Mouse (Mus musculus) ES-Bruce4 (cell line): Measurements from ENCODE around the gene Fgfr2. TPM values are rescaled to one million over a fixed set of nuclear protein-coding genes. Genes with fewer than 3 reads are reported as not detected.

Experiments
- H3K27ac ChIP-seq: 2 replicates; pipeline ENCODE4 v1.5.1; 2012; ENCODE audit warnings: low read length, inconsistent platforms; ENCODE audit not compliant: insufficient read depth
- H3K27me3 ChIP-seq: 2 replicates; pipeline ENCODE4 v1.6.1; 2012; ENCODE audit warnings: mild to moderate bottlenecking, low read length, inconsistent platforms; ENCODE audit not compliant: control insufficient read depth, poor library complexity, insufficient read depth, severe bottlenecking
- H3K36me3 ChIP-seq: 2 replicates; pipeline ENCODE4 v1.6.1; 2012; ENCODE audit warnings: inconsistent platforms, mild to moderate bottlenecking, low read length, moderate library complexity; ENCODE audit not compliant: control insufficient read depth, poor library complexity, insufficient read depth, severe bottlenecking
- H3K4me1 ChIP-seq: one replicate; pipeline ENCODE4 v1.8.1; 2011; ENCODE audit warnings: low read length; ENCODE audit not compliant: control insufficient read depth, insufficient read depth
- H3K4me3 ChIP-seq: 2 replicates; pipeline ENCODE4 v1.5.1; 2011; ENCODE audit warnings: low read depth, mild to moderate bottlenecking, low read length
- H3K9ac ChIP-seq: 2 replicates; pipeline ENCODE4 v1.6.1; 2012; ENCODE audit warnings: low read depth, mild to moderate bottlenecking, inconsistent platforms; ENCODE audit not compliant: poor library complexity, severe bottlenecking
- H3K9me3 ChIP-seq: replicated peaks from 2 replicates; pipeline ENCODE4 v1.6.1; 2012; ENCODE audit warnings: mild to moderate bottlenecking, low read length, inconsistent platforms; ENCODE audit not compliant: control insufficient read depth, poor library complexity, insufficient read depth, severe bottlenecking
- CTCF ChIP-seq: IDR thresholded peaks from one replicate; pipeline ENCODE4 v1.8.1; 2011; ENCODE audit warnings: low read depth, low read length
- EP300 ChIP-seq: IDR thresholded peaks from 2 replicates; pipeline ENCODE4 v1.6.1; 2011; ENCODE audit warnings: low read depth, low read length; ENCODE audit not compliant: insufficient read depth
- POLR2A ChIP-seq: IDR thresholded peaks from one replicate; pipeline ENCODE4 v1.8.1; 2011; ENCODE audit warnings: low read length; ENCODE audit not compliant: insufficient read depth
- polyA plus RNA-seq: library from polyadenylated mRNA; stranded (reverse); fragments of >200 nt; gene quantifications from 2 replicates; pipeline ENCODE4 v1.2.4, GENCODE M21; 2011; ENCODE audit warnings: low read depth; ENCODE audit not compliant: missing spikeins, insufficient read depth, insufficient read length

The Fgfr2 gene
- polyA plus RNA-seq, 1 experiment = 34.8 TPM

- Histone ChIP-seq H3K9ac (no peak overlapping the region), H3K4me3 (no peak overlapping the region), H3K4me1 (peaks cover 2% of the 10 kb centered on the region), H3K9me3 (no peaks in the 10 kb centered on the region), H3K27ac (no peak overlapping the region), H3K36me3 (peaks cover 19% of the 10 kb centered on the region), H3K27me3 (no peaks in the 10 kb centered on the region)
- TF ChIP-seq CTCF = no peak
- no peak for TF ChIP-seq EP300
Observed at GRCm38 (mm10) chr7:130547635-130548175, 2575.4 kb downstream of the Fgfr2 start.

DNA sequence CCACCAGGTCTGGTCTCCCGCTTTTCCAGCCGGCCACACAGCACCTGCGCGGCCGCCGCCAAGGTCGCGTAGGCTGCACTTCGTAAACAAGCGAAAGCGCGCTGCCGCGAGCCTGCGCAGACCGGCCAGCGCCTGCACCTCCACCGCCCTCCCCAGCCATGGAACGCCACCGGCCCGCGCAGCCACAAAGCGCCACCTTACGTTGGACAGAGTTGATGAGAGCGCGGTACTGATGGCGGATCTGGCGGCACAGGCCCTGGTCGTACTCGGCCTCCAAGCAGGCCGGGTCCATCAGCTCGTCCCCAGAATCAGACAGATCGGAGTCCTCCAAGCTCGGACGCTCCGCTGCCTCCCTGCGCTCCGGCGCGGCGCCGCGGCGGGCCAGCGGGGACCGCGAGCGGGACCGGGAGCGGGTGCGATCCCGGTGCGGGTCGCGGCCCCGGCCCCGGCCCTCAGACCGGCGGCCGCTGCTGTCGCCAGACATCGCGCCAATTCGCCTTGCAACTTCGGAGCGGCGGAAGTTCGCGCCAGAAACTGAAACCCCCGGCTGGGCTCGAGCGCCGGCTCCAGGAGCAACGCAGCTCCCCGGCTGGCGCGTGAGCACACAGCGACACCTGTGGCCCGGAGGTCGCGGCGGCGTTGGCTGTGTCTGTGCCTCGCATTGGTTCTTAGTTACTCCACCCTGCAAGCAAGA, 2576.2 kb downstream of the Fgfr2 start:
- no peaks in the 10 kb centered on the region for H3K9me3 ChIP-seq

DNA sequence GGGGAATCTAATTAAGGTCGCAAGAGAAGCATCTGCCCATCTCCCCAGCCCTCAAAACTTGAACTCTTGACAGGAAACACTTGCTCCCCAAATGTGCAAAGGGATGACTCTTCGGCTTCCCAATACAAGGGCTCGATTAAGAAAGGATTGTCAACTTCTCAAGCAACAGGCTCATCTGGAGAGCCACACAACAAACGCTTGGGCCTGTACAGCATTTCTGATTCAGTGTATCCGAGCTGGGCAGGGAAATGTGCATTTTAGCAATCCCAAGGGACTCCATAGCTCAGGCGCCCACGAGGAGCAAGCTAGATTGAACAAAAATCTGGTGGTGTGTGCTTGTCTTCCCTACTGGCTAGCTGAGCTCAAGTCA, 2576.7 kb downstream of the Fgfr2 start:
- no peak for TF ChIP-seq POLR2A
- TF ChIP-seq EP300 = no peak
- no peak for TF ChIP-seq CTCF
- Histone ChIP-seq H3K9ac (peak overlapping the region; percentile 90), H3K27ac (peak overlapping the region; percentile 93), H3K36me3 (peaks cover 27% of the 10 kb centered on the region), H3K27me3 (no peaks in the 10 kb centered on the region), H3K4me3 (peak overlapping the region; percentile 86), H3K4me1 (peaks cover 2% of the 10 kb centered on the region), H3K9me3 (no peaks in the 10 kb centered on the region)

More for the DNA sequence above, 2576.2 kb downstream of the Fgfr2 start:
- Histone ChIP-seq H3K27me3 (no peaks in the 10 kb centered on the region), H3K4me1 (peaks cover 2% of the 10 kb centered on the region), H3K27ac (peak overlapping the region; percentile 93), H3K9ac (peak overlapping the region; percentile 90), H3K4me3 (peak overlapping the region; percentile 86), H3K36me3 (peaks cover 22% of the 10 kb centered on the region)
- TF ChIP-seq EP300 (peak; percentile 53; the same call in 1 of the 2 replicates), CTCF (peak; percentile 72), POLR2A (no peak)

- H3K36me3 ChIP-seq = peaks cover 28% of the 10 kb centered on the region
- H3K4me3 ChIP-seq = peak overlapping the region; percentile 86
- no peaks in the 10 kb centered on the region for H3K27me3 ChIP-seq
- TF ChIP-seq EP300 (no peak), POLR2A (no peak), CTCF (no peak)
- H3K4me1 ChIP-seq = peaks cover 2% of the 10 kb centered on the region
- H3K9me3 ChIP-seq = no peaks in the 10 kb centered on the region
- H3K9ac ChIP-seq = peak overlapping the region; percentile 90
- peak overlapping the region; percentile 93 for H3K27ac ChIP-seq
Observed at GRCm38 (mm10) chr7:130545893-130546292, 2577.3 kb downstream of the Fgfr2 start.

DNA sequence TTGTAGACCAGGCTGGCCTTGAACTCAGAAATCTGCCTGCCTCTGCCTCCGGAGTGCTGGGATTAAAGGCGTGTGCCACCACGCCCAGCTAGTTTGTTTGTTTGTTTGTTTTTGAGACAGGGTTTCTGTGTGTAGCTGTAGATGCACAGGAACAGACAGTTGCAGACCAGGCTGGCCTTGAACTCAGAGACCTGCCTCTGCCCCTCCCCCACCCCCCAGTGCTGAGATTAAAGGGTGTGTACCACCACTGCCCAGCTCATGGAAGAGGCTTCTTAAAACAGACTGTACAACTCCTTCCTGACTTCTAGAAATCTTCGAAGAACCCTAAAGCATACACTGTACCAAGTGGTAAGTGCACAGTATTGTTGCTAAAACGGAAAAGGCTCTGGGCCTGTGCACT, 2577.7 kb downstream of the Fgfr2 start:
- no peaks in the 10 kb centered on the region for H3K27me3 ChIP-seq
- no peak for TF ChIP-seq EP300
- TF ChIP-seq POLR2A = no peak
- TF ChIP-seq CTCF = no peak
- H3K27ac ChIP-seq = no peak overlapping the region
- peaks cover 28% of the 10 kb centered on the region for H3K36me3 ChIP-seq
- no peak overlapping the region; the same call in 1 of the 2 replicates for H3K4me3 ChIP-seq
- peaks cover 2% of the 10 kb centered on the region for H3K4me1 ChIP-seq
- H3K9ac ChIP-seq = no peak overlapping the region
- H3K9me3 ChIP-seq = no peaks in the 10 kb centered on the region

DNA sequence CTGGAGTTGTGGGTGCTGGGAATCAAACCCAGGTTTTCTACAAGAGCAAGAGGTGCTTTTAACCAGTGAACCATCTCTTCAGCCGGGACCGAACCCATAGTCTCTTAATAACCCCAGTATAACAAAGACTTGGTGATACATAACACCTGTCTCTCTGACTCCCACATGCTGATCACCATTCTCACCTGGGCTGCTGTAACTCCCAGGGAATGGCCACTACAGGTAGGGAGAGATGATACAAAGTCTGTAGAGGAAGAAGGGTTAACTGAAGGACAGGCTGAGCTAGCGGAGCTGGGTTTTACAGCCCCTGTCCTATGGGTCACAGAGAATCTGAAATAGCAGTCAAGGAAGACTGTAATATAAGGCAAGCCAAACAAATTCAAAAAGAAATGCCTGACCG, 2580.0 kb downstream of the Fgfr2 start:
- peaks cover 49% of the 10 kb centered on the region for H3K36me3 ChIP-seq
- no peaks in the 10 kb centered on the region for H3K27me3 ChIP-seq
- no peak overlapping the region for H3K4me3 ChIP-seq
- H3K27ac ChIP-seq = no peak overlapping the region
- TF ChIP-seq EP300 = no peak
- TF ChIP-seq POLR2A = no peak
- no peaks in the 10 kb centered on the region for H3K9me3 ChIP-seq
- peaks cover 2% of the 10 kb centered on the region for H3K4me1 ChIP-seq
- H3K9ac ChIP-seq = no peak overlapping the region
